Mouse (Mus musculus): ENCODE measurements around the gene Gde1. TPM values are rescaled to one million over a fixed set of nuclear protein-coding genes. Genes with fewer than 3 reads are reported as not detected.

Gde1 gene
- total RNA-seq, 4 experiments from 2014 or later: 26.4 to 33.6 (median 31.1) TPM

Other genes starting within 250 kb of the Gde1 start
- 10 to 100 TPM; 15.0 to 23.1 (median 19.3) TPM for gene Itpripl2, start 213.8 kb downstream of the Gde1 start, total RNA-seq (2022)
- gene Coq7, start 172.4 kb downstream of the Gde1 start, total RNA-seq (2022): 100 to 1,000 TPM; 124 to 136 (median 130) TPM
- gene Tmc7, start 121.0 kb downstream of the Gde1 start, total RNA-seq (2022): 1 to 10 TPM; 5.3 to 8.3 (median 7.6) TPM
- under 1 TPM; 0.16 to 0.37 (median 0.22) TPM for gene Tmc5, start 108.5 kb downstream of the Gde1 start, total RNA-seq (2022)
- 1 to 10 TPM; 1.2 to 1.9 (median 1.7) TPM for gene Ccp110, start 6.8 kb upstream of the Gde1 start, total RNA-seq (2022)
- gene Vps35l, start 34.4 kb upstream of the Gde1 start, total RNA-seq (2022): 10 to 100 TPM; 22.0 to 27.0 (median 26.2) TPM
- under 1 TPM; 0.32 to 0.72 (median 0.49) TPM for gene Iqck, start 150.0 kb upstream of the Gde1 start, total RNA-seq (2022)
- gene Knop1, start 150.5 kb upstream of the Gde1 start, total RNA-seq (2022): 10 to 100 TPM; 13.0 to 14.8 (median 14.0) TPM

All from heart, adult 8-10 months (tissue).